Mouse (Mus musculus) heart, embryonic 16.5 days (tissue): ENCODE data around the gene Glis3. TPM values are rescaled to one million over a fixed set of nuclear protein-coding genes. Genes with fewer than 3 reads are reported as not detected.

Experiments used
- ATAC-seq: fragments of 200-750 bp; cut with Nextera tagmentation; replicated peaks from 2 replicates; pipeline ENCODE4 v1.8.0; 2017; ENCODE audit warnings: moderate number of reproducible peaks; ENCODE audit not compliant: insufficient read depth, low FRiP score; ENCODE audit errors: extremely low read depth
- H3K27ac ChIP-seq: fragments of 300-500 bp; sonication (generic); 2 replicates; pipeline ENCODE4 v1.5.1; 2014; ENCODE audit warnings: mild to moderate bottlenecking, low read length, control low read depth, moderate library complexity
- H3K27me3 ChIP-seq: fragments of 300-500 bp; sonication (generic); 2 replicates; pipeline ENCODE4 v1.6.1; 2014; ENCODE audit warnings: low read length, mixed read lengths; ENCODE audit not compliant: control insufficient read depth, insufficient read depth
- H3K36me3 ChIP-seq: fragments of 300-500 bp; sonication (generic); 2 replicates; pipeline ENCODE4 v1.6.1; 2014; ENCODE audit not compliant: control insufficient read depth, insufficient read depth
- H3K4me1 ChIP-seq: fragments of 300-500 bp; sonication (generic); 2 replicates; pipeline ENCODE4 v1.6.1; 2014; ENCODE audit warnings: low read length, mixed read lengths; ENCODE audit not compliant: control insufficient read depth, insufficient read depth
- H3K4me2 ChIP-seq: fragments of 300-500 bp; sonication (generic); 2 replicates; pipeline ENCODE4 v1.6.1; 2014; ENCODE audit warnings: low read depth, mild to moderate bottlenecking, control low read depth, low read length
- H3K4me3 ChIP-seq: fragments of 300-500 bp; sonication (generic); 2 replicates; pipeline ENCODE4 v1.5.1; 2014; ENCODE audit warnings: mild to moderate bottlenecking, control low read depth, low read length
- H3K9ac ChIP-seq: fragments of 300-500 bp; sonication (generic); 2 replicates; pipeline ENCODE4 v1.6.1; 2014; ENCODE audit warnings: low read length, control low read depth
- H3K9me3 ChIP-seq: fragments of 300-500 bp; sonication (generic); replicated peaks from 2 replicates; pipeline ENCODE4 v1.6.1; 2016; ENCODE audit warnings: low read length; ENCODE audit not compliant: control insufficient read depth
- WGBS: fragments of 180-500 bp; shearing (Covaris S2); extraction: QIAGEN DNeasy Blood & Tissue Kit; methylation state at CpG from one replicate; pipeline ENCODE4 v1.1.7; 2014; 5-methylcytosine and 5-hydroxymethylcytosine counted together
- polyA plus RNA-seq: library from polyadenylated mRNA; unstranded; fragments of >200 nt; fragmentation: Nextera tagmentation; extraction: Ambion mirVana; gene quantifications from 2 replicates; pipeline ENCODE4 v1.2.1, GENCODE M21; 2015

Gene Glis3
- polyA plus RNA-seq, 1 experiment from 2014 or later: 1.3 TPM

DNA sequence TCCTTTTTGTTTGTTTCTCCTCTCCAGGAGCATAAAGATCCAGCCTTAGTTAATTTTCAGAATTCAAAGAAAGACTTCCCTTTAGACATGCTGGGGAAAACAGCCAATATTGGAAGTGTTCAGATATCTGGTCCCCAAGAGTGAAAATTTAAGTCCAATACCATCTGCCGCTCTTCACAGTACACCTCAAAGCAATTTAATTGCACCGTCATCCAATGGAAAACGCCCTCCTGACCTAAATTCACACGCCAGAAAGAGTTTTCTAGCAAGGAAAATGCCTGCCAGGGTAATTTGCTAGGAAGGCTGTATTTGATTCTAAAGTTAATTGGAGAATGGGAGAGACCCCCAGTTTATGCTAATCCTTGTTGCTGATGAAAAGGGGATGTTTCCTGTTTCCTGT lies 374.4 kb downstream of the Glis3 start:
- WGBS: 71% methylated on average over 4 of the region's 4 CpGs
- H3K4me2 ChIP-seq: no peak overlapping the region
- no peak overlapping the region for H3K27ac ChIP-seq
- no peaks in the 10 kb centered on the region for H3K9me3 ChIP-seq
- H3K4me1 ChIP-seq: no peaks in the 10 kb centered on the region
- no peaks in the 10 kb centered on the region for H3K36me3 ChIP-seq
- H3K4me3 ChIP-seq: no peak overlapping the region
- no peak for ATAC-seq
- H3K9ac ChIP-seq: no peak overlapping the region
- H3K27me3 ChIP-seq: no peaks in the 10 kb centered on the region

DNA sequence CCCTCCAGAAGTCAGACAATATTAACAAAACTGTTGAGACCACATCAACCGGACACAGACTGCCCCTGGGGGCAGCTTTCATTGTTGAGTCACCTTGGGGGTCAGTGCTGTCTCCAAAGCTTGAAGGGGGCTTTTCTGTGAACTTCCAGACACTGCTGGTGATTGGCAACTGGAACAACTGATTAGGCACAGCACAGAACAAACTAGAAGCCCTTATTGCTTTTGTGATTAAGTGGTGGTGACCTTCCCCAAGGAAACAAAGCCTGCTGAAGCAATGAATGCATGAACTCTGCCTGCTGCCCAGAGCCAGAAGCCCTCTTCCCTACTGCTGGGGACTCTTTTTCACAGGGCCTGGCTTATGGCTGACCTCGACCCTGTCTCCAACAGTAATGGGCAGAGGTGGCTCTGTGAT lies 377.0 kb downstream of the Glis3 start:
- Histone ChIP-seq H3K4me3 (no peak overlapping the region), H3K9me3 (no peaks in the 10 kb centered on the region), H3K9ac (no peak overlapping the region), H3K4me1 (no peaks in the 10 kb centered on the region), H3K36me3 (no peaks in the 10 kb centered on the region), H3K4me2 (no peak overlapping the region), H3K27me3 (no peaks in the 10 kb centered on the region), H3K27ac (no peak overlapping the region)
- ATAC-seq: no peak
- WGBS: 62% methylated on average over 2 of the region's 2 CpGs

DNA sequence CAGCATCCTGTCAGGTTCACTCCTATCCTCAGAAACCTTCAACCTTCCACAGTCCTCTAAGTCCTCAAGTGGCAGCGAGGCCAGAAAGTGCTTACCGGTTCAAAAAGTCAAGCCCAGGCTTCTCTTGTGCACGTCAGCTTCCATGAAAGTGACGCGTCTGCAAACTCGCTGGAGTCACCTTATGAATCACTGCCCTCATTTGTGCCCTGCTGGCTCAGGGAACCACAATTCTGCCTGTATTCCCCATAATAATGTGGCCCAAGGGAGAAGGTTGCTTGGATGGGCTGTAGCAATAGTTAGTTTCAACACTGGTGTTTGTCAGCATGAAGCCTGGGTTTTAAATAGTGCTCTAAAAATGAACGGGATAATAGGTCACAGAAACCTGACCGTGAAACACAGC lies 379.7 kb downstream of the Glis3 start:
- H3K9ac ChIP-seq: no peak overlapping the region
- ATAC-seq: no peak
- no peak overlapping the region for H3K27ac ChIP-seq
- no peaks in the 10 kb centered on the region for H3K27me3 ChIP-seq
- H3K4me1 ChIP-seq: no peaks in the 10 kb centered on the region
- H3K4me2 ChIP-seq: no peak overlapping the region
- H3K4me3 ChIP-seq: no peak overlapping the region
- H3K36me3 ChIP-seq: no peaks in the 10 kb centered on the region
- no peaks in the 10 kb centered on the region for H3K9me3 ChIP-seq
- WGBS: 69% methylated on average over 8 of the region's 8 CpGs

DNA sequence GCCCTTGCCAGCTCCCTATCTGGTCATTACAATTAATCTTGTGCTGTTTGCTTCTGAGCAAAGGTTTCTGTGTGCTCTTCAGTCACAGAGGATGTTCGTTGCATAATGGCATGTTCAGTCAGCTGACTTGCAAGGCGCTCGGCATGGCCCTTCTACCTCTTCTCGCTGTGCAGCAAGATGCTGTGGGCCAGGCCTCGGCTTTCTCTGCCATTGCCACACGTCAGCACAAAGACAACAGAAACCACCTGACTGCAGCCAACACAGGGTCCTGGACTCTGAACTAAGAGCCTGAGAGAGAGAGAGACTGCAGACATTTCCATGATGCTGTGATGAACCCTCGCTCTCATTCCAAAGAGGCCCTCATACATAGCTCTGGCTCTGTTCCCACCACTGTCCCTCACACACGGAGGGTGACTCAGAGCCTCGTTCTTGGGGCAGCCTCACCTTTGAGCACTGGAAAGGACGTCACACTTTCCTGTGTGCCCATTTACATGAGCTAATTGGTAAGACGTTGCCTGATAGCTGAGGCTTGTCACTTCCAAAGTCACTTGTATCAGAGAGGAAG lies 380.6 kb downstream of the Glis3 start:
- no peaks in the 10 kb centered on the region for H3K4me1 ChIP-seq
- H3K9me3 ChIP-seq: no peaks in the 10 kb centered on the region
- no peak; the same call in 1 of the 2 replicates for ATAC-seq
- no peak overlapping the region for H3K27ac ChIP-seq
- no peak overlapping the region for H3K9ac ChIP-seq
- no peaks in the 10 kb centered on the region for H3K36me3 ChIP-seq
- H3K27me3 ChIP-seq: no peaks in the 10 kb centered on the region
- WGBS: 36% methylated on average over 11 of the region's 11 CpGs
- no peak overlapping the region for H3K4me2 ChIP-seq
- no peak overlapping the region for H3K4me3 ChIP-seq

DNA sequence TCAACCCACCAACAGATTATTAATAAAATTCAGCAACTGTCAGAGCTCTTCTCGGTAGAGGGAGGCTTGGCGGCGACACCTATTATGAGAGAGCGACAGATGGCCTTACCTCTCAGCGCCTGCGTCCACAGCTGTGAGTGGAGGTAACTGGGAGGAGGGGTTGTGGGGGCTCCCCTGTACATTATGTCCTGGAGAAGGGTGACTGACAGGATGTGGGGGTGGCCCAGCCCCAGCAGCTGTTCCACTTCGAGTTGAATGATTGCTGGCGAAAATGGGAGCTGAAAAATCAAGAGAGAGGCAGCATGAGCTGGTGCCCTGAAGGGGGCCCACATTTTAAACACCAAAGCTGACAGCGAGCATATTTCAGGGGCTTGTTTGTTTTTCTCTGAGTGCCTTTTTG lies 381.2 kb downstream of the Glis3 start:
- ATAC-seq: no peak
- H3K4me1 ChIP-seq: no peaks in the 10 kb centered on the region
- H3K9me3 ChIP-seq: no peaks in the 10 kb centered on the region
- H3K27me3 ChIP-seq: no peaks in the 10 kb centered on the region
- no peaks in the 10 kb centered on the region for H3K36me3 ChIP-seq
- WGBS: 72% methylated on average over 9 of the region's 9 CpGs
- H3K4me2 ChIP-seq: no peak overlapping the region
- no peak overlapping the region for H3K27ac ChIP-seq
- H3K4me3 ChIP-seq: no peak overlapping the region
- no peak overlapping the region for H3K9ac ChIP-seq

DNA sequence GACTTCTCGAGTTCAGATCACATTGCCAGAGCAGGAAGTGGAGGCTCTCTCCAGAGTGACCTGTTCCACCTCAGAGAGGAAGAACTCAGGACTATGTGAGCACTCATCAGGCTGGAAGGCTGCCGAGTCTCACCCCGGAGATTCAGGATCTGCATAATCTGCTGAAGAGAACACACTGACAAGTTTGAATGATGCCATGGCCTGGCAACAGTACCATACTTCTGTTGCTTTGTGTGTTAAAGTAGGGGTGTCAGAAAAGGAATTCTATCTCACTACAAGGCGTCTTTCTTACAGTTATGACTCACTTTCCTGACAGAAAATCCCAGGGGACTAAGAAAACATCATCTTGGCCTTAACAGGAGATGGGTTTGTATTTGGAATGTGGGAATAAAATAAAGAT lies 388.3 kb downstream of the Glis3 start:
- Histone ChIP-seq H3K36me3 (no peaks in the 10 kb centered on the region), H3K27me3 (no peaks in the 10 kb centered on the region), H3K4me3 (no peak overlapping the region), H3K9ac (no peak overlapping the region), H3K4me1 (no peaks in the 10 kb centered on the region), H3K9me3 (no peaks in the 10 kb centered on the region), H3K27ac (no peak overlapping the region), H3K4me2 (no peak overlapping the region)
- WGBS: 50% methylated on average over 4 of the region's 4 CpGs
- ATAC-seq: no peak

GRCm38 (mm10) chr19:28289457-28289856 lies 390.4 kb downstream of the Glis3 start:
- ATAC-seq: no peak
- H3K4me2 ChIP-seq: no peak overlapping the region
- no peaks in the 10 kb centered on the region for H3K27me3 ChIP-seq
- H3K9me3 ChIP-seq: no peaks in the 10 kb centered on the region
- WGBS: 71% methylated on average over 4 of the region's 4 CpGs
- H3K9ac ChIP-seq: no peak overlapping the region
- H3K4me1 ChIP-seq: no peaks in the 10 kb centered on the region
- no peak overlapping the region for H3K27ac ChIP-seq
- H3K4me3 ChIP-seq: no peak overlapping the region
- no peaks in the 10 kb centered on the region for H3K36me3 ChIP-seq

DNA sequence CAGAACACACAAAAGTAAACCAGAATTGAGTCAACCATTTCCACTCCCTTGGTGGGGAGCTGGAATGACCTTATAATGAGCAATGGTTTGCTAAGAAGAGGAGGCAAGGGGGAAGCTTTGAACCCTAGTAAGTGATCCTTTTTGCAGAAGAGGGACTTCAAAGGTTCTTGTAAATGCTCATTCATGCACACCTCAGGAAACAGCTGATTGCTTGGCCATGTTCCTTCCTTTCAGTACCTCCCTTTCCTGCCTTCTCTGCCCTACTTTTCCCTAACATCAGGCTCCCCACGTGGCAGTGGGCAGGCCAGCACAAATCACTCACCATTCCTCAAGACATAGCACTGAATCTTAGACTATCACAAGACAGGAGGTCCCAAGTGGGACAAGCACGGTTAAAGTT lies 392.4 kb downstream of the Glis3 start:
- no peaks in the 10 kb centered on the region for H3K4me1 ChIP-seq
- 37% methylated on average over 2 of the region's 2 CpGs for WGBS
- H3K9ac ChIP-seq: no peak overlapping the region
- H3K27me3 ChIP-seq: no peaks in the 10 kb centered on the region
- H3K27ac ChIP-seq: no peak overlapping the region
- no peaks in the 10 kb centered on the region for H3K36me3 ChIP-seq
- ATAC-seq: no peak
- H3K4me2 ChIP-seq: no peak overlapping the region
- no peak overlapping the region for H3K4me3 ChIP-seq
- no peaks in the 10 kb centered on the region for H3K9me3 ChIP-seq

- ATAC-seq: no peak
- H3K36me3 ChIP-seq: no peaks in the 10 kb centered on the region
These were observed 395.7 kb downstream of the Glis3 start for GRCm38 (mm10) chr19:28284098-28284569.

More at GRCm38 (mm10) chr19:28284098-28284569, 395.7 kb downstream of the Glis3 start:
- no peak overlapping the region for H3K4me2 ChIP-seq
- 87% methylated on average over 7 of the region's 7 CpGs for WGBS
- H3K4me1 ChIP-seq: no peaks in the 10 kb centered on the region
- no peak overlapping the region for H3K27ac ChIP-seq
- no peak overlapping the region for H3K9ac ChIP-seq
- no peaks in the 10 kb centered on the region; the same call in 1 of the 2 replicates for H3K27me3 ChIP-seq
- no peaks in the 10 kb centered on the region for H3K9me3 ChIP-seq
- no peak overlapping the region for H3K4me3 ChIP-seq
